Mouse (Mus musculus): ENCODE data around the gene Pip5k1c. TPM values are rescaled to one million over a fixed set of nuclear protein-coding genes. Genes with fewer than 3 reads are reported as not detected.

The Pip5k1c gene
- polyA plus RNA-seq, 1 experiment = 124 TPM

- Histone ChIP-seq H3K36me3 (replicated peaks; ENCODE audit: low read length) (peaks cover 72% of the 10 kb centered on the region), H3K27me3 (replicated peaks) (no peaks in the 10 kb centered on the region), H3K9me3 (no peaks in the 10 kb centered on the region), H3K4me1 (peaks cover 85% of the 10 kb centered on the region), H3K4me3 (replicated peaks) (peak overlapping the region; percentile 98)
- no peak for TF ChIP-seq FLI1 (IDR thresholded peaks at IDR 0.05; ENCODE audit: low read length)
- TF ChIP-seq GATA1 (IDR thresholded peaks at IDR 0.05; ENCODE audit: borderline replicate concordance, low read length) = no peak
Observed at GRCm38 (mm10) chr10:81319330-81319699, 26.6 kb downstream of the Pip5k1c start.

DNA sequence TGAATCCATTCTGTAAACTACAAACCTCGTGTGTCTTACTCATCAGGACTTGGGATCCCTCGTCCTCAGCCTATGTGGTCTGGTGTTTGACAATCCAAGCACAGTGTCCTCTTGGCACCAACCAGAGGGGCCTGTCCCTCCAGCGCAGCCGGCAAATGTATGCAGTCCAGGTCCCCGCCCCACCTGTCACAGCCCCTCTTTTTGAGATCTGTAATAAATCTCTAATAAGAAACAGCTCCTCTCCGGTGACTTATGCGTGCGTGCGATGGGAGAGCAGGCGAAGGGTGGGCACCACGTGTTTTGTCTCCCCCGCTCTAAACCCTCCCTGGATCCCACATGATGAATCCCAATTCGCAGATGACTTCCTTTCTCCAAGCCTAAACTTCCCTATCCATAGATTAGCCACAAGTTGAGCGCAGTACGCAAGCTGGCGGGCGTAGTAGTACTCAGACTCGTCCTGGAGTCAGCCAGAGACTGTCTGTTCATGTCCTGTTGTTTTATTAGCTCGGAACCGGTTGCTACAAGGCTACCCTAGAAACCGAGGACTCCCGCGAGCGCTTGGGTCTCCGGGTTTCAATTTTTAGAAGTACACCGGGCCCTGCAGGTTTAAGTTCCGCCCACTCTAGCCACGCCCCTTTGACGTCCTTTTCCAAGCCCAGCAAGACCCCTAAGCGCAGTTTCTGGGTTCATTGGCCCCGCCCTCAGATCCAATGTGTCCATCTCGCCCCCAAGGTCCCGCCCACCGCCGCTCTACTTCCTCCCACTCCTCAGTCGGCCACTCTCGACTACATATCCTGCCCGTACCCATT is 27.2 kb downstream of the Pip5k1c start:
- TF ChIP-seq FLI1 (IDR thresholded peaks at IDR 0.05; ENCODE audit: low read length) = no peak
- no peak for TF ChIP-seq GATA1 (IDR thresholded peaks at IDR 0.05; ENCODE audit: borderline replicate concordance, low read length)
- no peaks in the 10 kb centered on the region for H3K9me3 ChIP-seq
- no peaks in the 10 kb centered on the region for H3K27me3 ChIP-seq (replicated peaks)
- H3K4me1 ChIP-seq = peaks cover 87% of the 10 kb centered on the region
- H3K4me3 ChIP-seq (replicated peaks) = peak overlapping the region; percentile 98
- peaks cover 72% of the 10 kb centered on the region for H3K36me3 ChIP-seq (replicated peaks; ENCODE audit: low read length)

- Histone ChIP-seq H3K36me3 (replicated peaks; ENCODE audit: low read length) (peaks cover 72% of the 10 kb centered on the region), H3K27me3 (replicated peaks) (no peaks in the 10 kb centered on the region), H3K4me1 (peaks cover 87% of the 10 kb centered on the region), H3K9me3 (no peaks in the 10 kb centered on the region), H3K4me3 (replicated peaks) (peak within 1 kb of the TSS; percentile 98)
- TF ChIP-seq FLI1 (IDR thresholded peaks at IDR 0.05; ENCODE audit: low read length) (no peak), GATA1 (IDR thresholded peaks at IDR 0.05; ENCODE audit: borderline replicate concordance, low read length) (no peak)
Observed at GRCm38 (mm10) chr10:81320550-81321347, 28.0 kb downstream of the Pip5k1c start, which contains the start of gene Cactin. Cactin (plus strand) TSS chr10:81321103.

GRCm38 (mm10) chr10:81321436-81321835 is 28.7 kb downstream of the Pip5k1c start:
- Histone ChIP-seq H3K4me1 (peaks cover 87% of the 10 kb centered on the region), H3K36me3 (replicated peaks; ENCODE audit: low read length) (peaks cover 72% of the 10 kb centered on the region), H3K4me3 (replicated peaks) (peak overlapping the region; percentile 98), H3K27me3 (replicated peaks) (no peaks in the 10 kb centered on the region), H3K9me3 (no peaks in the 10 kb centered on the region)
- TF ChIP-seq GATA1 (IDR thresholded peaks at IDR 0.05; ENCODE audit: borderline replicate concordance, low read length) (no peak), FLI1 (IDR thresholded peaks at IDR 0.05; ENCODE audit: low read length) (no peak)

DNA sequence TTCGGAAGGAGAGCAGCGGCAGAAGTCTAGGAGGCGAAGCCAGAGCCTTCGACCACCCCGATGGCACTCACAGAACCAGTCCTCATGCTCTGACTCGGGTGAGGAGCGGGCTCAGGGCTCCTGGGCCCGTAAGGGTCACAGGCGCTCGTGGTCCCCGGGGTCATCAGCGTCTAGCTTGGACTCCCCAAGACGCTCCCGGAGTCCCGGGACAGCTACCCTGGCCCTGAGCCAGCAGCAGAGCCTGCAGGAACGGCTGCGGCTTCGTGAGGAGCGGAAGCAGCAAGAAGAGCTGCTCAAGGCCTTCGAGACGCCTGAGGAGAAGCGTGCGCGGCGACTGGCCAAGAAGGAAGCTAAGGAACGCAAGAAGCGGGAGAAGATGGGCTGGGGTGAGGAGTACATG is 29.7 kb downstream of the Pip5k1c start:
- no peaks in the 10 kb centered on the region for H3K9me3 ChIP-seq
- H3K36me3 ChIP-seq (replicated peaks; ENCODE audit: low read length) = peaks cover 70% of the 10 kb centered on the region
- H3K27me3 ChIP-seq (replicated peaks) = no peaks in the 10 kb centered on the region
- peak overlapping the region; percentile 98 for H3K4me3 ChIP-seq (replicated peaks)
- TF ChIP-seq FLI1 (IDR thresholded peaks at IDR 0.05; ENCODE audit: low read length) = no peak
- TF ChIP-seq GATA1 (IDR thresholded peaks at IDR 0.05; ENCODE audit: borderline replicate concordance, low read length) = no peak
- H3K4me1 ChIP-seq = peaks cover 87% of the 10 kb centered on the region

GRCm38 (mm10) chr10:81323141-81323775 is 30.5 kb downstream of the Pip5k1c start:
- Histone ChIP-seq H3K4me3 (replicated peaks) (peak overlapping the region; percentile 98), H3K9me3 (no peaks in the 10 kb centered on the region), H3K27me3 (replicated peaks) (no peaks in the 10 kb centered on the region), H3K36me3 (replicated peaks; ENCODE audit: low read length) (peaks cover 62% of the 10 kb centered on the region), H3K4me1 (peaks cover 87% of the 10 kb centered on the region)
- TF ChIP-seq FLI1 (IDR thresholded peaks at IDR 0.05; ENCODE audit: low read length) (no peak), GATA1 (IDR thresholded peaks at IDR 0.05; ENCODE audit: borderline replicate concordance, low read length) (no peak)

DNA sequence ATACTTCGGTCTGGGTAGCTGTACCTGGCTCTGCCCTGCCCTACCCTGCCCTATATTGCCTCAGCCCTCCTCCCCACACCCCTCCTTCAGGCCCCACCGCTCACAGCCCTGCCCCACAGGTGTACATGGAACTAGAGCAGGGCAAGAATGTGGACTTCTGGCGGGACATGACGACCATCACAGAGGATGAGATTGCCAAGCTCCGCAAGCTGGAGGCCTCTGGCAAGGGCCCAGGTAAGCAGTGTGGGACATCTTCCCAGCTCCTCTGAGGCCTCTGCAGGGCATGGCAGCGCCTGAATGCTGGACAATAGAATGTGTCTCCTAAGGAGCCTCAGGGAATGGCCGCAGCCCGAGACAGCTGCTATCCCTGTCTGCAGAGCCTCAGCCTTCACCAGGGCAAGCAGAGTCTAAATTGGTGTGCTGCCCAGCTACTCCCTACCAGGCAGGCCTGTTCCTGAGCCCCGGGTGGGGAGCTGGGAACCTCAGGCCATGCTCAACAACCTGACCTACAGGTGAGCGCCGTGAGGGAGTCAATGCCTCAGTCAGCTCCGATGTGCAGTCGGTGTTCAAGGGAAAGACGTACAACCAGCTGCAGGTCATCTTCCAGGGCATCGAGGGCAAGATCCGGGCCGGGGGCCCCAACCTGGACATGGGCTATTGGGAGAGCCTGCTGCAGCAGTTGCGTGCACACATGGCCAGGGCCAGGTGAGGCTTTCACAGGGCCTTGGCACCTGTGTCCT is 31.2 kb downstream of the Pip5k1c start:
- no peak for TF ChIP-seq GATA1 (IDR thresholded peaks at IDR 0.05; ENCODE audit: borderline replicate concordance, low read length)
- peak overlapping the region; percentile 38 for H3K4me3 ChIP-seq (replicated peaks)
- H3K36me3 ChIP-seq (replicated peaks; ENCODE audit: low read length) = peaks cover 55% of the 10 kb centered on the region
- peaks cover 87% of the 10 kb centered on the region for H3K4me1 ChIP-seq
- H3K27me3 ChIP-seq (replicated peaks) = no peaks in the 10 kb centered on the region
- no peaks in the 10 kb centered on the region for H3K9me3 ChIP-seq

GRCm38 (mm10) chr10:81325176-81325575 is 32.4 kb downstream of the Pip5k1c start:
- no peak for TF ChIP-seq FLI1 (IDR thresholded peaks at IDR 0.05; ENCODE audit: low read length)
- no peak for TF ChIP-seq GATA1 (IDR thresholded peaks at IDR 0.05; ENCODE audit: borderline replicate concordance, low read length)
- Histone ChIP-seq H3K27me3 (replicated peaks) (no peaks in the 10 kb centered on the region), H3K4me3 (replicated peaks) (peak overlapping the region; percentile 16), H3K9me3 (no peaks in the 10 kb centered on the region), H3K36me3 (replicated peaks; ENCODE audit: low read length) (peaks cover 58% of the 10 kb centered on the region), H3K4me1 (peaks cover 88% of the 10 kb centered on the region)

DNA sequence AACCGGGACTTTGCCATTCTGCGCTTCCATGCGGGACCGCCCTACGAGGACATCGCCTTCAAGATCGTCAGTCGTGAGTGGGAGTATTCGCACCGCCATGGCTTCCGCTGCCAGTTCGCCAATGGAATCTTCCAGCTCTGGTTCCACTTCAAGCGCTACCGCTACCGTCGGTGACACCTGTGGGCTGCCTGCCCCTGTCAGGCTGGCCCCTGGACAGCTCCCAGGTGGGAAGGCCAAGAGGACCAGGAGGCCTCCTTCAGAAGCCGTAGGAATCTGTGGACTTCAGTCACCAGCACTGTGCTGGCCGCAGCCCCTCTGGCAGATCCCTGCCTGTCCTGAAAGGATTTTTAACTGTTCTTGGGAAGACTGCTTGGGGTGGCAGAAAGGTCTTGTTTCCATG is 33.0 kb downstream of the Pip5k1c start:
- TF ChIP-seq FLI1 (IDR thresholded peaks at IDR 0.05; ENCODE audit: low read length) (no peak), GATA1 (IDR thresholded peaks at IDR 0.05; ENCODE audit: borderline replicate concordance, low read length) (no peak)
- Histone ChIP-seq H3K27me3 (replicated peaks) (no peaks in the 10 kb centered on the region), H3K36me3 (replicated peaks; ENCODE audit: low read length) (peaks cover 64% of the 10 kb centered on the region), H3K4me3 (replicated peaks) (peak overlapping the region; percentile 21), H3K4me1 (peaks cover 94% of the 10 kb centered on the region), H3K9me3 (no peaks in the 10 kb centered on the region)

Data from megakaryocyte, embryonic 14.5 days (primary cell).